Mouse (Mus musculus) CD4-positive, CD25-positive, alpha-beta regulatory T cell (primary cell): ENCODE results near the gene Dnttip1. TPM values are rescaled to one million over a fixed set of nuclear protein-coding genes. Genes with fewer than 3 reads are reported as not detected.

Experiments used
- polyA plus RNA-seq: library from polyadenylated mRNA; unstranded; fragments of 100-300 nt; shearing (Covaris generic); gene quantifications from one replicate; pipeline ENCODE4 v1.2.1, GENCODE M21; 2017

Gene Dnttip1
- 67.0 TPM for polyA plus RNA-seq

GRCm38 (mm10) chr2:164745843-164746479, at the start of gene Dnttip1, which contains the start of gene Wfdc3:
Gene Dnttip1 (plus strand): TSS chr2:164745983.
Gene Wfdc3 (minus strand): TSS chr2:164745931.

GRCm38 (mm10) chr2:164698201-164698600, 47.6 kb upstream of the Dnttip1 start, which contains the start of gene Spint4:
Gene Spint4 (plus strand): TSS chr2:164698501.

GRCm38 (mm10) chr2:164715005-164715404, 30.8 kb upstream of the Dnttip1 start, which contains the start of gene Spint5:
Gene Spint5 (plus strand): TSS chr2:164715305.

GRCm38 (mm10) chr2:164769258-164770037, 23.7 kb downstream of the Dnttip1 start, which contains the start of gene Ube2c:
Gene Ube2c (plus strand): TSS chr2:164769898.

GRCm38 (mm10) chr2:164779481-164780086, 33.8 kb downstream of the Dnttip1 start, which contains the start of gene Tnnc2:
Gene Tnnc2 (minus strand): TSS chr2:164779967.

GRCm38 (mm10) chr2:164785481-164786387, 40.0 kb downstream of the Dnttip1 start, which contains the start of gene Snx21:
Gene Snx21 (plus strand): TSS chr2:164785823.

GRCm38 (mm10) chr2:164804533-164805331, 58.9 kb downstream of the Dnttip1 start, which contains the start of the genes Acot8 and Zswim3:
Gene Acot8 (minus strand): TSS chr2:164804882.
Gene Zswim3 (plus strand): TSS chr2:164805098.

Other genes with a start within 250 kb of the Dnttip1 start
- 34.1 TPM for gene Pigt, start 248.5 kb upstream of the Dnttip1 start, polyA plus RNA-seq
- 6.7 TPM for gene Wfdc2, start 183.6 kb upstream of the Dnttip1 start, polyA plus RNA-seq
- not detected for gene Spint3, start 172.5 kb upstream of the Dnttip1 start, polyA plus RNA-seq
- gene Wfdc6a, start 160.5 kb upstream of the Dnttip1 start, polyA plus RNA-seq = not detected
- not detected for gene Eppin, start 152.4 kb upstream of the Dnttip1 start, polyA plus RNA-seq
- gene Wfdc6b, start 132.5 kb upstream of the Dnttip1 start, polyA plus RNA-seq = not detected
- gene Wfdc8, start 132.4 kb upstream of the Dnttip1 start, polyA plus RNA-seq = not detected
- gene Wfdc16, start 107.2 kb upstream of the Dnttip1 start, polyA plus RNA-seq = not detected
- gene Wfdc10, start 89.9 kb upstream of the Dnttip1 start, polyA plus RNA-seq = not detected
- not detected for gene Wfdc9, start 89.4 kb upstream of the Dnttip1 start, polyA plus RNA-seq
- not detected for gene Wfdc11, start 71.9 kb upstream of the Dnttip1 start, polyA plus RNA-seq
- gene Wfdc13, start 60.9 kb upstream of the Dnttip1 start, polyA plus RNA-seq = not detected
- not detected for gene Spint4, start 47.5 kb upstream of the Dnttip1 start, polyA plus RNA-seq
- not detected for gene Spint5, start 30.7 kb upstream of the Dnttip1 start, polyA plus RNA-seq
- gene Wfdc3, start 52 bp upstream of the Dnttip1 start, polyA plus RNA-seq = 0.11 TPM
- 4.3 TPM for gene Ube2c, start 23.9 kb downstream of the Dnttip1 start, polyA plus RNA-seq
- gene Tnnc2, start 34.0 kb downstream of the Dnttip1 start, polyA plus RNA-seq = not detected
- gene Snx21, start 39.8 kb downstream of the Dnttip1 start, polyA plus RNA-seq = 5.7 TPM
- 39.1 TPM for gene Acot8, start 58.9 kb downstream of the Dnttip1 start, polyA plus RNA-seq
- gene Zswim3, start 59.1 kb downstream of the Dnttip1 start, polyA plus RNA-seq = 6.1 TPM
- gene Zswim1, start 76.7 kb downstream of the Dnttip1 start, polyA plus RNA-seq = 21.3 TPM
- gene Spata25, start 82.6 kb downstream of the Dnttip1 start, polyA plus RNA-seq = not detected
- 167 TPM for gene Ctsa, start 86.9 kb downstream of the Dnttip1 start, polyA plus RNA-seq
- gene Neurl2, start 87.5 kb downstream of the Dnttip1 start, polyA plus RNA-seq = 1.8 TPM
- 0.26 TPM for gene Pltp, start 111.7 kb downstream of the Dnttip1 start, polyA plus RNA-seq
- gene Pcif1, start 133.3 kb downstream of the Dnttip1 start, polyA plus RNA-seq = 130 TPM
- gene Zfp335, start 165.8 kb downstream of the Dnttip1 start, polyA plus RNA-seq = 43.9 TPM
- gene Mmp9, start 194.8 kb downstream of the Dnttip1 start, polyA plus RNA-seq = 5.9 TPM
- 0.26 TPM for gene Slc12a5, start 214.8 kb downstream of the Dnttip1 start, polyA plus RNA-seq